In the genomic region with DNA sequence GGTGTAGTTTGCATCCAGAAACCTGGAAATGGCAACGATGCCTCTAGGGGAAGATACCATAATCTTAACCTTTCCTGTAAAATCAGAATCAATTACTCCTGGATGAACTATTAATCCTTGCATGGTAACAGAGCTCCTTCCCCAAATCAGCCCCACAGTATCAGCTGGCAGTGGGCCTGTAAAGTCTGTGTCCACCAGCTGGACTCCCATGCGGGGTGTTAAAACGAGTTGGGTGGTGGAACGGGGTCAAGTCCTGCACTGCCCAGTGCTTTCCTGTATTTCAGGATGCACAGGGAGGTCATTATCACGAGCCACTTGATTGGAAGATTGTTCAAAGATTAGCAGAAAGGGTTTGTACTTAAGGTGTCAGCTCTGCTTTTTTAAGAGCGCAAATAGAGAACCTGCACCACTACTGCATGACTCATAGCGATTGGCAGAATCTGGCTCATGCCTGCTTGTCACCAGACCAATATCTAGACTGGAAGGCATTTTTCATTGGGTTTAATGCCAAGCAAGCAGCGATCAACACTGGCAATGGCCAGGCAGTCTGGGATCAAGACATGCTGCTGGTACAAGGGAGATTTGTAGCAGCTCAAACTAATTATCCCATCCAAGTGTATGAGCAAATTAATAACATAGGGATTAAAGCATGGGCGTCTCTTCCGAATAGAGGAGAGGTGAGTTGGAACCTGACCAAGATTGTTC, we compare ENCODE assay signal across 4 mouse cellular contexts.
DNase-seq lines count a peak whose midpoint lies in the region; TF ChIP-seq lines count a peak whose summit lies in the region.
"Not testable (repeated sequence)": the region's sequence is repeated elsewhere in the genome, so short reads cannot be mapped to it uniquely, and the experiment has no call there.

No protein-coding gene starts in this region.

- intact Hi-C loops in left cerebral cortex, postnatal 4 days (cut with DNase I): not testable (repeated sequence)

- DNase-seq in brain, embryonic 14.5 days (ENCODE audit: low read depth): peak; percentile 17
- peak; percentile 60 to 71 for DNase-seq in cerebellum, postnatal 10 days
- peak; percentile 8 to 22 for DNase-seq in cerebellum, postnatal 25 days
- DNase-seq in left cerebral cortex, postnatal 4 days: peak; percentile 24

- not testable (repeated sequence) for TF ChIP-seq POLR2A in brain, embryonic 14.5 days (IDR thresholded peaks at IDR 0.05; ENCODE audit: borderline replicate concordance, extremely low read depth, insufficient read depth, insufficient read length, poor library complexity, severe bottlenecking)

- not testable (repeated sequence) for TF ChIP-seq CTCF in brain, embryonic 14.5 days (IDR thresholded peaks at IDR 0.05; ENCODE audit: borderline replicate concordance, extremely low read depth, insufficient read depth, insufficient read length)

Comparison
In these comparisons a context has a peak if more than half of its experiments do, and no peak if none do; other contexts are left out.
1. Peak in every context shown above with its lines: DNase-seq.
2. DNase-seq: peak in every context shown above with its lines; median percentile 66 in cerebellum, postnatal 10 days; 24 in left cerebral cortex, postnatal 4 days; 17 in brain, embryonic 14.5 days; 15 in cerebellum, postnatal 25 days.